Mouse (Mus musculus) induced T-regulatory cell, adult 2 months (primary cell): Measurements from ENCODE around the gene Dnajb4.
"Not testable (repeated sequence)": the region's sequence is repeated elsewhere in the genome, so short reads cannot be mapped to it uniquely, and the experiment has no call there.

Experiments used
- DNase-seq: peaks from one replicate; pipeline ENCODE4 v3.0.0-alpha.2; 2012; ENCODE audit warnings: low read depth

The Dnajb4 gene

GRCm38 (mm10) chr3:152147085-152147831, 62.8 kb downstream of the Dnajb4 start:
- no peak for DNase-seq

- no peak for DNase-seq
Measured at GRCm38 (mm10) chr3:152145186-152145585, 64.9 kb downstream of the Dnajb4 start.

- DNase-seq = no peak
Measured at GRCm38 (mm10) chr3:152142989-152143695, 67.0 kb downstream of the Dnajb4 start.

- no peak for DNase-seq
Measured at GRCm38 (mm10) chr3:152142146-152142545, 68.0 kb downstream of the Dnajb4 start.

- not testable (repeated sequence) for DNase-seq
Measured at GRCm38 (mm10) chr3:152139308-152139707, 70.8 kb downstream of the Dnajb4 start.

- DNase-seq = not testable (repeated sequence)
Measured at GRCm38 (mm10) chr3:152136106-152136505, 74.0 kb downstream of the Dnajb4 start.

GRCm38 (mm10) chr3:152133621-152134020, 76.5 kb downstream of the Dnajb4 start:
- no peak for DNase-seq

- no peak for DNase-seq
Measured at GRCm38 (mm10) chr3:152130963-152131362, 79.1 kb downstream of the Dnajb4 start.

- DNase-seq = not testable (repeated sequence)
Measured at GRCm38 (mm10) chr3:152129426-152129825, 80.7 kb downstream of the Dnajb4 start.

GRCm38 (mm10) chr3:152128631-152129030, 81.5 kb downstream of the Dnajb4 start:
- no peak for DNase-seq
